In the genomic region with DNA sequence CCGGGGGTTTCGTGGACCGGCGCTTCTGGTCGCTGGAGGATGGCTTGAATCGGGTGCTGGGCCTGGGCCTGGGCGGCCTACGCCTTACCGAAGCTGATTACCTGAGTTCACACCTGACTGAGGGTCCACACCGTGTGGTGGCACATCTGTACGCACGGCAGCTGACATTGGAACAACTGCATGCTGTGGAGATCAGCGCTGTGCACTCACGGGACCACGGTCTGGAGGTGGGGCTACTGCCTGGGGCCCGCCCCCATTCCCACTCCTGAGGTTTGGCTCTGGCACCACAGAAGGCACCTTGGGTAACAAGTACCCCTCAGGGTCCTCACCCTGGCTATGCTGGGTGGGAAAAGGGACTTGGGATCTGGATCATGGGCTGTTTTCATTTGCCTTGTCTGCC, we compare ENCODE assay signal across 8 mouse cellular contexts. TPM values are rescaled to one million over a fixed set of nuclear protein-coding genes. Genes with fewer than 3 reads are reported as not detected.
DNase-seq lines count a peak whose midpoint lies in the region; ATAC-seq and TF ChIP-seq lines count a peak whose summit lies in the region.

No protein-coding gene starts in this region.

- peak; percentile 50 to 51 for DNase-seq in left cerebral cortex, adult 2 months (ENCODE audit: extremely low spot score in 1 of 2, low spot score in 2 of 2)
- DNase-seq in left cerebral cortex, adult 11 months (ENCODE audit: low spot score): no peak
- DNase-seq in Patski (ENCODE audit: low read depth, low spot score): no peak
- peak; percentile 63 for DNase-seq in hindbrain, postnatal 0 days (ENCODE audit: low spot score)
- peak; percentile 36 for DNase-seq in liver, adult 2 months (ENCODE audit: extremely low read depth, low read depth, low spot score)
- DNase-seq in urinary bladder, adult 18-20 months (ENCODE audit: low spot score in 2 of 2): no peak

- H3K27me3 ChIP-seq in Patski: no peaks in the 10 kb centered on the region
- H3K27me3 ChIP-seq in hindbrain, postnatal 0 days (ENCODE audit: insufficient read depth, low read length): no peaks in the 10 kb centered on the region
- H3K27me3 ChIP-seq in liver, adult 2 months (ENCODE audit: control insufficient read depth, insufficient read depth, low read length): no peaks in the 10 kb centered on the region
- H3K27me3 ChIP-seq in midbrain, embryonic 16.5 days (ENCODE audit: control insufficient read depth, insufficient read depth, low read depth, low read length): no peaks in the 10 kb centered on the region

- in situ Hi-C loops in Patski (cut with MboI; ENCODE audit: low pct_unique_long_range_greater_than_20kb): no loop called here

- CTCF ChIA-PET in Patski (lab: Charles Lee): interaction anchor here (1.3 kb wide), 1 partner anchor 25 kb away, joined by 5 read pairs; no protein-coding TSS in a partner anchor

- WGBS in hindbrain, postnatal 0 days: 3% methylated on average over 16 of the region's 16 CpGs
- WGBS in liver, adult 2 months: 1% methylated on average over 16 of the region's 16 CpGs
- WGBS in midbrain, embryonic 16.5 days: 2% methylated on average over 16 of the region's 16 CpGs

- no peak for TF ChIP-seq POLR2A in liver, adult 2 months (IDR thresholded peaks at IDR 0.05; ENCODE audit: extremely low read depth, insufficient read depth, low read length)

- H3K4me1 ChIP-seq in hindbrain, postnatal 0 days (ENCODE audit: insufficient read depth, low read length): peaks cover 6% of the 10 kb centered on the region; the same call in 1 of the 2 replicates
- H3K4me1 ChIP-seq in liver, adult 2 months (ENCODE audit: control insufficient read depth, insufficient read depth, low read length): peaks cover 4% of the 10 kb centered on the region; the same call in 1 of the 2 replicates
- H3K4me1 ChIP-seq in midbrain, embryonic 16.5 days (ENCODE audit: control insufficient read depth, insufficient read depth, low read length): peaks cover 15% of the 10 kb centered on the region; the same call in 1 of the 2 replicates

- peaks cover 66% of the 10 kb centered on the region for H3K36me3 ChIP-seq in hindbrain, postnatal 0 days (ENCODE audit: insufficient read depth, low read length)
- H3K36me3 ChIP-seq in liver, adult 2 months (ENCODE audit: control insufficient read depth, insufficient read depth, low read length): peaks cover 7% of the 10 kb centered on the region; the same call in 1 of the 2 replicates
- peaks cover 7% of the 10 kb centered on the region for H3K36me3 ChIP-seq in midbrain, embryonic 16.5 days (ENCODE audit: control insufficient read depth, insufficient read depth, low read length)

- intact Hi-C loops in left cerebral cortex, adult 2 months (cut with DNase I): no loop called here

- H3K27ac ChIP-seq in left cerebral cortex, adult 2 months: peak overlapping the region; percentile 96
- H3K27ac ChIP-seq in hindbrain, postnatal 0 days: peak overlapping the region; percentile 81
- peak overlapping the region; percentile 49 for H3K27ac ChIP-seq in liver, adult 2 months (replicated peaks; ENCODE audit: insufficient read depth, low read depth, low read length)
- H3K27ac ChIP-seq in midbrain, embryonic 16.5 days (ENCODE audit: low read length): peak overlapping the region; percentile 84

- POLR2A ChIA-PET in Patski (lab: Charles Lee): interaction anchor here (1.1 kb wide), 1 partner anchor 9 kb away, joined by 4 read pairs; no protein-coding TSS in a partner anchor

- H3K9ac ChIP-seq in hindbrain, postnatal 0 days (replicated peaks; ENCODE audit: low read length): peak overlapping the region; percentile 93
- peak overlapping the region; percentile 81 for H3K9ac ChIP-seq in liver, adult 2 months (ENCODE audit: low read depth, low read length)
- H3K9ac ChIP-seq in midbrain, embryonic 16.5 days (ENCODE audit: low read depth, low read length): peak overlapping the region; percentile 90

- no peaks in the 10 kb centered on the region for H3K9me3 ChIP-seq in hindbrain, postnatal 0 days (ENCODE audit: low read length)
- no peaks in the 10 kb centered on the region for H3K9me3 ChIP-seq in midbrain, embryonic 16.5 days (replicated peaks; ENCODE audit: control insufficient read depth, low read length, poor library complexity, severe bottlenecking)

- H3K79me2 ChIP-seq in liver, adult 2 months (ENCODE audit: control insufficient read depth, insufficient read depth, low read length): no peaks in the 10 kb centered on the region

- ATAC-seq in Patski: peak; percentile 42
- peak; percentile 55 for ATAC-seq in erythroid progenitor cell, adult 5-6 weeks (replicated peaks; ENCODE audit: low FRiP score, poor library complexity, severe bottlenecking)
- peak; percentile 55 for ATAC-seq in hindbrain, postnatal 0 days
- ATAC-seq in midbrain, embryonic 16.5 days: peak; percentile 81

- H3K4me3 ChIP-seq in left cerebral cortex, adult 2 months: peak overlapping the region; percentile 77
- peak overlapping the region; percentile 73 for H3K4me3 ChIP-seq in hindbrain, postnatal 0 days (ENCODE audit: low read length)
- peak overlapping the region; percentile 79 for H3K4me3 ChIP-seq in liver, adult 2 months (ENCODE audit: insufficient read depth, low read depth, low read length)
- H3K4me3 ChIP-seq in midbrain, embryonic 16.5 days (ENCODE audit: low read depth, low read length): peak overlapping the region; percentile 73

- no peak for TF ChIP-seq CTCF in left cerebral cortex, adult 2 months (IDR thresholded peaks at IDR 0.05)
- no peak for TF ChIP-seq CTCF in Patski (IDR thresholded peaks at IDR 0.05)
- no peak for TF ChIP-seq CTCF in hindbrain, postnatal 0 days (IDR thresholded peaks at IDR 0.05; ENCODE audit: low read depth)
- no peak for TF ChIP-seq CTCF in liver, adult 2 months (IDR thresholded peaks at IDR 0.05; ENCODE audit: low read depth, low read length)

- peak overlapping the region; percentile 91 for H3K4me2 ChIP-seq in hindbrain, postnatal 0 days (ENCODE audit: low read depth, low read length)
- peak overlapping the region; percentile 79 for H3K4me2 ChIP-seq in midbrain, embryonic 16.5 days (ENCODE audit: low read length)

RNA-seq across cellular contexts. Expression of a gene that starts 0.9 kb away (rescaled TPM):
- 10 to 100 TPM; 70.1 to 71.4 TPM for total RNA-seq in left cerebral cortex, adult 2 months (2021)
- polyA plus RNA-seq in Patski (2021): 57.9 TPM
- 4.2 and 9.4 TPM in 2 replicates for total RNA-seq in erythroid progenitor cell, adult 5-6 weeks (2015; ENCODE audit: low replicate concordance)
- 0.53 and 5.8 TPM in 2 replicates for total RNA-seq in erythroid progenitor cell, adult 5-6 weeks (2017; ENCODE audit: low replicate concordance)
- 29.8 and 43.0 TPM in 2 replicates for total RNA-seq in hindbrain, postnatal 0 days (2014; rRNA removed)
- 119 and 121 TPM in 2 replicates for polyA plus RNA-seq in hindbrain, postnatal 0 days (2015; fragmentation: Nextera tagmentation; extraction: Ambion mirVana)
- 12.2 and 16.2 TPM in 2 replicates for total RNA-seq in liver, adult 2 months (2014; rRNA removed)
- polyA plus RNA-seq in liver, adult 2 months (2012; rRNA removed): 53.5 and 57.0 TPM in 2 replicates
- 117 and 119 TPM in 2 replicates for polyA plus RNA-seq in midbrain, embryonic 16.5 days (2015; fragmentation: Nextera tagmentation; extraction: Ambion mirVana)

RNA-seq across cellular contexts. Expression of a gene that starts 24.6 kb away (rescaled TPM):
- total RNA-seq in left cerebral cortex, adult 2 months (2021): 10 to 100 TPM; 67.3 to 68.3 TPM
- polyA plus RNA-seq in Patski (2021): 58.2 TPM
- 13.0 and 20.9 TPM in 2 replicates for total RNA-seq in erythroid progenitor cell, adult 5-6 weeks (2015; ENCODE audit: low replicate concordance)
- total RNA-seq in erythroid progenitor cell, adult 5-6 weeks (2017; ENCODE audit: low replicate concordance): 15.3 and 28.9 TPM in 2 replicates
- total RNA-seq in hindbrain, postnatal 0 days (2014; rRNA removed): 35.0 and 47.7 TPM in 2 replicates
- polyA plus RNA-seq in hindbrain, postnatal 0 days (2015; fragmentation: Nextera tagmentation; extraction: Ambion mirVana): 38.0 and 44.1 TPM in 2 replicates
- 11.3 and 14.2 TPM in 2 replicates for total RNA-seq in liver, adult 2 months (2014; rRNA removed)
- 16.8 and 22.3 TPM in 2 replicates for polyA plus RNA-seq in liver, adult 2 months (2012; rRNA removed)
- polyA plus RNA-seq in midbrain, embryonic 16.5 days (2015; fragmentation: Nextera tagmentation; extraction: Ambion mirVana): 75.1 and 78.8 TPM in 2 replicates

RNA-seq across cellular contexts. Expression of a gene that starts 53.4 kb away (rescaled TPM):
- 100 to 1,000 TPM; 208 to 211 TPM for total RNA-seq in left cerebral cortex, adult 2 months (2021)
- 121 TPM for polyA plus RNA-seq in Patski (2021)
- total RNA-seq in erythroid progenitor cell, adult 5-6 weeks (2015; ENCODE audit: low replicate concordance): 8.6 and 10.5 TPM in 2 replicates
- 0.38 and 2.2 TPM in 2 replicates for total RNA-seq in erythroid progenitor cell, adult 5-6 weeks (2017; ENCODE audit: low replicate concordance)
- 217 and 235 TPM in 2 replicates for total RNA-seq in hindbrain, postnatal 0 days (2014; rRNA removed)
- polyA plus RNA-seq in hindbrain, postnatal 0 days (2015; fragmentation: Nextera tagmentation; extraction: Ambion mirVana): 123 and 126 TPM in 2 replicates
- total RNA-seq in liver, adult 2 months (2014; rRNA removed): 28.2 and 42.8 TPM in 2 replicates
- 59.0 and 71.0 TPM in 2 replicates for polyA plus RNA-seq in liver, adult 2 months (2012; rRNA removed)
- polyA plus RNA-seq in midbrain, embryonic 16.5 days (2015; fragmentation: Nextera tagmentation; extraction: Ambion mirVana): 118 and 126 TPM in 2 replicates

RNA-seq across cellular contexts. Expression of a gene that starts 58.2 kb away (rescaled TPM):
- not detected for total RNA-seq in left cerebral cortex, adult 2 months (2021)
- 0.09 TPM for polyA plus RNA-seq in Patski (2021)
- total RNA-seq in erythroid progenitor cell, adult 5-6 weeks (2015; ENCODE audit: low replicate concordance): not detected in 2 replicates
- 0.39 TPM in 1 of 2 replicates, not detected in the other for total RNA-seq in erythroid progenitor cell, adult 5-6 weeks (2017; ENCODE audit: low replicate concordance)
- total RNA-seq in hindbrain, postnatal 0 days (2014; rRNA removed): not detected in 2 replicates
- not detected in 2 replicates for polyA plus RNA-seq in hindbrain, postnatal 0 days (2015; fragmentation: Nextera tagmentation; extraction: Ambion mirVana)
- total RNA-seq in liver, adult 2 months (2014; rRNA removed): not detected in 2 replicates
- polyA plus RNA-seq in liver, adult 2 months (2012; rRNA removed): not detected in 2 replicates
- not detected in 2 replicates for polyA plus RNA-seq in midbrain, embryonic 16.5 days (2015; fragmentation: Nextera tagmentation; extraction: Ambion mirVana)

RNA-seq across cellular contexts. Expression of a gene that starts 59.3 kb away (rescaled TPM):
- 10 to 100 TPM; 91.8 to 93.7 TPM for total RNA-seq in left cerebral cortex, adult 2 months (2021)
- polyA plus RNA-seq in Patski (2021): 30.2 TPM
- 8.3 and 10.1 TPM in 2 replicates for total RNA-seq in erythroid progenitor cell, adult 5-6 weeks (2015; ENCODE audit: low replicate concordance)
- total RNA-seq in erythroid progenitor cell, adult 5-6 weeks (2017; ENCODE audit: low replicate concordance): 0.91 and 1.7 TPM in 2 replicates
- total RNA-seq in hindbrain, postnatal 0 days (2014; rRNA removed): 37.6 and 38.8 TPM in 2 replicates
- polyA plus RNA-seq in hindbrain, postnatal 0 days (2015; fragmentation: Nextera tagmentation; extraction: Ambion mirVana): 66.3 and 66.6 TPM in 2 replicates
- total RNA-seq in liver, adult 2 months (2014; rRNA removed): 4.0 and 7.1 TPM in 2 replicates
- polyA plus RNA-seq in liver, adult 2 months (2012; rRNA removed): 13.6 and 15.5 TPM in 2 replicates
- 54.9 and 63.3 TPM in 2 replicates for polyA plus RNA-seq in midbrain, embryonic 16.5 days (2015; fragmentation: Nextera tagmentation; extraction: Ambion mirVana)

Comparison
In these comparisons a context has a peak if more than half of its experiments do, and no peak if none do; other contexts are left out.
1. DNase-seq: peak in left cerebral cortex, adult 2 months (2 of 2), hindbrain, postnatal 0 days (single experiment) and liver, adult 2 months (single experiment); none in left cerebral cortex, adult 11 months (single experiment), Patski (single experiment) and urinary bladder, adult 18-20 months (0 of 2).
2. Peak in every context shown above with its lines, with median percentiles within 50 percentile points of each other: H3K27ac ChIP-seq, H3K4me3 ChIP-seq, ATAC-seq and H3K9ac ChIP-seq.